Mouse (Mus musculus) cerebellum, adult 11-12 months (tissue): ENCODE data around the gene Bola1.
"Not testable (repeated sequence)": the region's sequence is repeated elsewhere in the genome, so short reads cannot be mapped to it uniquely, and the experiment has no call there.

Source experiments
- DNase-seq: peaks from one replicate; pipeline ENCODE4 v3.0.0; 2022

The Bola1 gene

GRCm38 (mm10) chr3:96246427-96246856 lies 26.9 kb upstream of the Bola1 start, which contains the start of gene Hist2h3c1:
TSS of gene Hist2h3c1 (plus strand) at chr3:96246685.
- not testable (repeated sequence) for DNase-seq

GRCm38 (mm10) chr3:96246018-96246417 lies 26.5 kb upstream of the Bola1 start:
- DNase-seq = not testable (repeated sequence)

GRCm38 (mm10) chr3:96245003-96245886 lies 25.7 kb upstream of the Bola1 start, which contains the start of gene Hist2h2aa1:
TSS of gene Hist2h2aa1 (plus strand) at chr3:96245497.
- DNase-seq = peak; percentile 94

- no peak for DNase-seq
Measured at GRCm38 (mm10) chr3:96243921-96244572, 24.5 kb upstream of the Bola1 start.

- DNase-seq = no peak
Measured at GRCm38 (mm10) chr3:96240799-96241197, 21.3 kb upstream of the Bola1 start.

GRCm38 (mm10) chr3:96239949-96240798 lies 20.7 kb upstream of the Bola1 start, which contains the start of gene Hist2h2aa2:
TSS of gene Hist2h2aa2 (minus strand) at chr3:96240276.
- peak; percentile 96 for DNase-seq

GRCm38 (mm10) chr3:96238954-96239793 lies 19.7 kb upstream of the Bola1 start, which contains the start of gene Hist2h3c2:
TSS of gene Hist2h3c2 (minus strand) at chr3:96239127.
- peak; percentile 73 for DNase-seq

- no peak for DNase-seq
Measured at GRCm38 (mm10) chr3:96237904-96238511, 18.5 kb upstream of the Bola1 start.

GRCm38 (mm10) chr3:96237335-96237903 lies 17.9 kb upstream of the Bola1 start:
- no peak for DNase-seq

GRCm38 (mm10) chr3:96236834-96237334 lies 17.4 kb upstream of the Bola1 start:
- no peak for DNase-seq

- DNase-seq = no peak
Measured at GRCm38 (mm10) chr3:96235836-96236235, 16.3 kb upstream of the Bola1 start.

- DNase-seq = no peak
Measured at GRCm38 (mm10) chr3:96234914-96235313, 15.4 kb upstream of the Bola1 start.

GRCm38 (mm10) chr3:96231758-96232120 lies 12.2 kb upstream of the Bola1 start:
- DNase-seq = no peak

GRCm38 (mm10) chr3:96230910-96231757 lies 11.6 kb upstream of the Bola1 start:
- DNase-seq = no peak

- no peak for DNase-seq
Measured at GRCm38 (mm10) chr3:96230404-96230803, 10.9 kb upstream of the Bola1 start.

GRCm38 (mm10) chr3:96228828-96229227 lies 9.3 kb upstream of the Bola1 start:
- DNase-seq = no peak

GRCm38 (mm10) chr3:96226695-96227648 lies 7.5 kb upstream of the Bola1 start:
- DNase-seq = no peak

GRCm38 (mm10) chr3:96225421-96225820 lies 5.9 kb upstream of the Bola1 start:
- no peak for DNase-seq

GRCm38 (mm10) chr3:96222774-96223173 lies 3.3 kb upstream of the Bola1 start:
- DNase-seq = no peak
